Mouse (Mus musculus) bone marrow, adult 2 months (tissue): ENCODE results near the gene Chpt1.

ENCODE experiments used
- CTCF ChIP-seq: fragments of 200-500 bp; IDR thresholded peaks from 2 replicates; pipeline ENCODE4 v1.5.1; 2011; ENCODE audit warnings: low read length, control low read depth; ENCODE audit not compliant: control insufficient read depth, insufficient read depth
- POLR2A ChIP-seq: fragments of 200-500 bp; IDR thresholded peaks from 2 replicates; pipeline ENCODE4 v1.6.1; 2011; ENCODE audit warnings: low read depth, mild to moderate bottlenecking, control low read depth, low read length, borderline replicate concordance; ENCODE audit not compliant: control insufficient read depth

DNA sequence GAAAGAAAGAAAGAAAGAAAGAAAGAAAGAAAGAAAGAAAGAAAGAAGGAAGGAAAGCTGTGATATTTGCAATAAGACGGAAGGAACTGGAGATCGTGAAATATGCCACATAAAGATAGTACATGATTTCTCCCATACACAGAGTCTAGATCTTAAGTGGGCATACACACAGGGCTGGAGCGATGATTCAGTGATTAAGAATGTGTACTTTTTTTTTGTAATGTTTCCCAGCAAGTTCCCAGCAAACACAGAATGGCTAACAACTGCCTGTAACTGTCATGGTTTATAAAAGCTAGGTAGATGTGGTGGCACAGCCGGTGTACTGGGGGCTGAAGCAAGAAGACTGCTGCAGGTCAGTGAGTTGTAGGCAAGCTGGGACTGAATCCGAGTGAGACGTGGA lies 51.9 kb downstream of the Chpt1 start:
- TF ChIP-seq CTCF (no peak), POLR2A (no peak)
